Mouse (Mus musculus) lung, embryonic 14.5 days (tissue): ENCODE measurements around the gene Rbm5. TPM values are rescaled to one million over a fixed set of nuclear protein-coding genes. Genes with fewer than 3 reads are reported as not detected.

Source experiments
- ATAC-seq: fragments of 200-750 bp; cut with Nextera tagmentation; 2 replicates; pipeline ENCODE4 v1.8.0; 2017; ENCODE audit warnings: mild to moderate bottlenecking, moderate TSS enrichment, moderate library complexity; ENCODE audit not compliant: insufficient read depth
- DNase-seq: peaks from one replicate; pipeline ENCODE4 v3.0.0-alpha.2; 2015
- H3K27ac ChIP-seq: fragments of 300-500 bp; sonication (generic); 2 replicates; pipeline ENCODE4 v1.5.1; 2014; ENCODE audit warnings: low read depth, mild to moderate bottlenecking, moderate library complexity
- H3K27me3 ChIP-seq: fragments of 300-500 bp; sonication (generic); 2 replicates; pipeline ENCODE4 v1.6.1; 2014; ENCODE audit warnings: low read length, control low read depth; ENCODE audit not compliant: insufficient read depth
- H3K36me3 ChIP-seq: fragments of 300-500 bp; sonication (generic); 2 replicates; pipeline ENCODE4 v1.6.1; 2014; ENCODE audit warnings: control low read depth; ENCODE audit not compliant: insufficient read depth
- H3K4me1 ChIP-seq: fragments of 300-500 bp; sonication (generic); 2 replicates; pipeline ENCODE4 v1.6.1; 2014; ENCODE audit warnings: antibody characterized with exemption, control low read depth; ENCODE audit not compliant: insufficient read depth
- H3K4me2 ChIP-seq: fragments of 300-500 bp; sonication (generic); 2 replicates; pipeline ENCODE4 v1.6.1; 2014; ENCODE audit warnings: mild to moderate bottlenecking
- H3K4me3 ChIP-seq: fragments of 300-500 bp; sonication (generic); 2 replicates; pipeline ENCODE4 v1.5.1; 2014; ENCODE audit warnings: low read depth, low read length
- H3K9ac ChIP-seq: fragments of 300-500 bp; sonication (generic); 2 replicates; pipeline ENCODE4 v1.6.1; 2014
- H3K9me3 ChIP-seq: fragments of 300-500 bp; sonication (generic); 2 replicates; pipeline ENCODE4 v1.6.1; 2016; ENCODE audit warnings: low read depth, low read length, control low read depth
- CTCF ChIP-seq: IDR thresholded peaks from 2 replicates; pipeline ENCODE4 v1.5.1; 2016; ENCODE audit warnings: antibody characterized with exemption, low read depth
- WGBS: fragments of 180-500 bp; shearing (Covaris S2); extraction: QIAGEN DNeasy Blood & Tissue Kit; methylation state at CpG from one replicate; pipeline ENCODE4 v1.1.7; 2014; 5-methylcytosine and 5-hydroxymethylcytosine counted together
- polyA plus RNA-seq: library from polyadenylated mRNA; unstranded; fragments of >200 nt; fragmentation: Nextera tagmentation; extraction: Ambion mirVana; gene quantifications from 2 replicates; pipeline ENCODE4 v1.2.1, GENCODE M21; 2014

Gene Rbm5
- polyA plus RNA-seq, 1 experiment from 2014 or later: 176 TPM

GRCm38 (mm10) chr9:107700114-107700571 is 70.7 kb downstream of the Rbm5 start:
- peaks cover 79% of the 10 kb centered on the region for H3K4me1 ChIP-seq
- H3K27me3 ChIP-seq: no peaks in the 10 kb centered on the region
- peak overlapping the region; percentile 48; the same call in 1 of the 2 replicates for H3K4me2 ChIP-seq
- peak overlapping the region; percentile 89 for H3K27ac ChIP-seq
- no peak overlapping the region; the same call in 1 of the 2 replicates for H3K9ac ChIP-seq
- DNase-seq (peak; percentile 40), ATAC-seq (peak; percentile 23; the same call in 1 of the 2 replicates)
- H3K9me3 ChIP-seq: no peaks in the 10 kb centered on the region
- H3K36me3 ChIP-seq: peaks cover 26% of the 10 kb centered on the region; the same call in 1 of the 2 replicates
- no peak overlapping the region for H3K4me3 ChIP-seq
- 17% methylated on average over 6 of the region's 6 CpGs for WGBS
- no peak for TF ChIP-seq CTCF

- Histone ChIP-seq H3K4me2 (peak overlapping the region; percentile 48), H3K9me3 (no peaks in the 10 kb centered on the region), H3K4me3 (peak overlapping the region; percentile 8; the same call in 1 of the 2 replicates), H3K27ac (peak overlapping the region; percentile 89), H3K27me3 (no peaks in the 10 kb centered on the region), H3K36me3 (peaks cover 23% of the 10 kb centered on the region; the same call in 1 of the 2 replicates), H3K9ac (no peak overlapping the region; the same call in 1 of the 2 replicates), H3K4me1 (peaks cover 83% of the 10 kb centered on the region)
- TF ChIP-seq CTCF: no peak
- DNase-seq (peak; percentile 60), ATAC-seq (0 out of 2 replicates have a peak, but pooled peaks have one; percentile 2)
- WGBS: 8% methylated on average over 9 of the region's 9 CpGs
Observed at GRCm38 (mm10) chr9:107699376-107699980, 71.3 kb downstream of the Rbm5 start.

- peak; percentile 47 for TF ChIP-seq CTCF
- H3K4me1 ChIP-seq: peaks cover 75% of the 10 kb centered on the region
- H3K4me3 ChIP-seq: peak overlapping the region; percentile 8; the same call in 1 of the 2 replicates
- H3K27me3 ChIP-seq: no peaks in the 10 kb centered on the region
- peak overlapping the region; percentile 26 for H3K9ac ChIP-seq
- H3K27ac ChIP-seq: peak overlapping the region; percentile 89
- ATAC-seq (peak; percentile 46), DNase-seq (peak; percentile 66)
- peaks cover 20% of the 10 kb centered on the region; the same call in 1 of the 2 replicates for H3K36me3 ChIP-seq
- WGBS: 6% methylated on average over 14 of the region's 14 CpGs
- H3K4me2 ChIP-seq: peak overlapping the region; percentile 48
- H3K9me3 ChIP-seq: no peaks in the 10 kb centered on the region
Observed at GRCm38 (mm10) chr9:107698611-107699190, 72.1 kb downstream of the Rbm5 start.

GRCm38 (mm10) chr9:107697811-107698521 is 72.8 kb downstream of the Rbm5 start:
- Histone ChIP-seq H3K27ac (peak overlapping the region; percentile 89), H3K4me1 (peaks cover 73% of the 10 kb centered on the region), H3K27me3 (no peaks in the 10 kb centered on the region), H3K4me2 (peak overlapping the region; percentile 48), H3K9me3 (no peaks in the 10 kb centered on the region), H3K9ac (peak overlapping the region; percentile 13; the same call in 1 of the 2 replicates), H3K36me3 (peaks cover 19% of the 10 kb centered on the region; the same call in 1 of the 2 replicates), H3K4me3 (0 out of 2 replicates have a peak overlapping the region, but pooled peaks have one; percentile 8)
- ATAC-seq (peak; percentile 40), DNase-seq (peak; percentile 84)
- TF ChIP-seq CTCF: no peak
- 22% methylated on average over 14 of the region's 14 CpGs for WGBS

GRCm38 (mm10) chr9:107696845-107697610 is 73.8 kb downstream of the Rbm5 start:
- no peak for DNase-seq
- no peak overlapping the region for H3K4me3 ChIP-seq
- no peaks in the 10 kb centered on the region for H3K27me3 ChIP-seq
- no peak for ATAC-seq
- no peak overlapping the region for H3K9ac ChIP-seq
- peaks cover 64% of the 10 kb centered on the region for H3K4me1 ChIP-seq
- no peak overlapping the region for H3K4me2 ChIP-seq
- H3K27ac ChIP-seq: peak overlapping the region; percentile 44
- H3K9me3 ChIP-seq: no peaks in the 10 kb centered on the region
- 55% methylated on average over 9 of the region's 9 CpGs for WGBS
- no peak for TF ChIP-seq CTCF
- H3K36me3 ChIP-seq: peaks cover 26% of the 10 kb centered on the region

- no peak for TF ChIP-seq CTCF
- H3K4me2 ChIP-seq: no peak overlapping the region
- ATAC-seq (no peak), DNase-seq (no peak)
- H3K9ac ChIP-seq: no peak overlapping the region
- peak overlapping the region; percentile 44; the same call in 1 of the 2 replicates for H3K27ac ChIP-seq
- no peaks in the 10 kb centered on the region for H3K9me3 ChIP-seq
- 34% methylated on average over 6 of the region's 6 CpGs for WGBS
- H3K27me3 ChIP-seq: no peaks in the 10 kb centered on the region
- peaks cover 57% of the 10 kb centered on the region for H3K4me1 ChIP-seq
- H3K36me3 ChIP-seq: peaks cover 33% of the 10 kb centered on the region
- no peak overlapping the region for H3K4me3 ChIP-seq
Observed at GRCm38 (mm10) chr9:107696106-107696479, 74.7 kb downstream of the Rbm5 start.
